Mouse (Mus musculus): ENCODE measurements around the gene Ptn.

The Ptn gene

DNA sequence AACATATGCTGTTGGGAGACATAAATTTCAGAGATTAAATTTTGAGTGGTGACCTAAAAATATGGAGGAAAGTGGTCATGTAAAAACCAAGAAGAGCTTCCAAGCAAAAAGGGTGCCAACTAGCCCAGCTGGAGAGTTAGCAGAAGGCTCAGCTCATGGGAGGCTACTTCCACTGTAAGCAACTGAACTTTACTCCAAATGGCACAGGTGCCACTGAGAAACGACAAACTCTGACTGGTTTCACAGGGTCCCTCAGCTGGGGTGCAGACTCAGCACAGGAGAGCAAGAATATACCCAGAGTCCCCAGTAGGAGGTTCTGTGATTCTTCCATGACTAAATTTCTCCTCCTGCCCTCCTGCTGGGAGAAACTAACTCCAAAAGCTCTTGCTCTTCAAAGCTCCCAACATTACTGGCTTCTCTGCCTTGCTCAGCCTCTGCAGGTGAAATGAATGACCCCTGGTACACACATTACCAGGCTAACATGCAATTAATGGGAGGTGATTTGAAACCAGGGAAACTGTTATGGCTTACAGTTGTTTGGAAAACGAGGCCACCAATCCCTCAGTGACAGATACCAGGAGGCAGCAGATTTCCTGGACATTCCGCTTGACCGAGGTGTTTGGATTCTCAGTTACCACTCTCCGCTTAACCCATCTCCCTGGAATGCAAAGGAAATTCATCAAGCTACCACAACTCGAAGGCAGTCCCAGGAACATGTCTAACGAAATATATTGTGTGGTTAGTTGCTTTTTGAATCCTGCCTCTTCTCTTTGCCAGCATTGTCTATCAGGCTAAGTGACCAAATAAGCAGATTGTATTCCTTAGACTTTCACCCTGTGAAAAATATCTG, 2.9 kb upstream of the Ptn start:
- no peak for DNase-seq

DNA sequence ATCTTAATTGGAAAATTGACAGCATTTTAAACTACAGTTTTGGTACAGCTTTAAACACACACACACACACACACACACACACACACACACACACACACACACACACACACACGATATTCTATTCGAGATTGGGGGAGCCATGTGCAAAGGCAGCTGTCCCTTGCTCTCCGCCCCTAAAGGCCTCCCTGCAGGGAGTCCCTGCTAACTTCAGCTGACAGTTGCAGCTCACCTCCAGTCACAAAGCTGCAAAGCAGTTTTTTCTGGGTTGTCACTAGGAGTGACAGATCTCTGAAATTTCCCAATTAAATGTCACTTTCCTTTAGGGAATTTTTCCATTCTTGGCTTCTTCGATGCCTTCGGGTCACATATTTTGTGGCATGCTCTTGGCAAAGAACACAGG, 428 bp upstream of the Ptn start:
- DNase-seq = no peak

DNA sequence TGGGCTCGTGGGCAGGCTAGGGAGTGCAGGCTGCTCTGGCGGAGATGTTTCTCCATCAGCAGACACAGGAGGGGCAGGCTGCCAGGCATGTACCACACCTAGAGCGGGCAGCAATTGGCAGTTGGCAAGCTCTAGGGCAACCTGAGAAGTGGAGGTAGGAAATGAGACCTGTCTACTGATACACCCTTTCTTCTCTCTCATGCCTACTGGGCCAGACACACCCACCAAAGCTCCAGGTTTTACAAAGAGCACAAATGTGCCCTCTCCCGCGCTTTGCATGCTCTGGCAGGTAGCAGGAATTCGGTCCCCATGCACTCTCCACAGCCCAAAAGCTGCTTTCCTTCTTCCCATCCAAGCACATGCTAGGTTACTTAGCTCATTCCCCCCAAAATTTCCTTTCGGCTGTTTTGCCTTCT, 701 bp downstream of the Ptn start:
- DNase-seq = no peak

DNA sequence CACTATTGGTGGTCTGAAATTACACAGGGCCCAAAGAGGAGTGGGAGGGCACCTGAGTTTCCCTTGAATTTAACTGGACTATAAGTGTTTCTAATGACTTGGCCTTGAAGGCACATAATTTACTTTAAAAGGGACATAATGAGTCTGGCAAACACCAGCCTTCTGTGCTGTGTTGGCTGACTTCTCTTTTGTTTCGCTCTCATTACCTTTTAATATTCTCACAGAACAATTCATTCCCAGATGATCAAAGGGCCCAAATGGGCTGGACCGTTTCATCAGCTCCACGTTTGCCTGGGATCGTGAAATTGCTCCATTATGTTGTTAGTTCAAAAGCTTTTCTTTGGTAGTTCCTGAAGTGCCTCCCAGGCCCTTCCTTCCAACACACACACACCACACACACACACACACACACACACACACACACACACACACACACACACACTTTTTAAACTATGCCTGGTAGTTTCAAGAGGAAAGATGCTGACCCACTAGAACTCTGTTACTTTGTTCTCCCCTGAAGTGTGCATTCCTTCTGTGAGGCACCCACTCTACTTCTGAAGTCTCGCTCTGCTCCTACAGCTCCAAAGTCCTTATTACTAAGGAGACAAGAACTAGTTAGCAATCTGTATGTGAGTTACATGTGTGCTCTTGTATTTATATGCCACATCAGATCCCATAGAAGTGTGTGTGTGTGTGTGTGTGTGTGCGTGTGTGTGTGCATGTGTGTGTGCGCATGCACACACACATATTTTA, 1.5 kb downstream of the Ptn start:
- no peak for DNase-seq

DNA sequence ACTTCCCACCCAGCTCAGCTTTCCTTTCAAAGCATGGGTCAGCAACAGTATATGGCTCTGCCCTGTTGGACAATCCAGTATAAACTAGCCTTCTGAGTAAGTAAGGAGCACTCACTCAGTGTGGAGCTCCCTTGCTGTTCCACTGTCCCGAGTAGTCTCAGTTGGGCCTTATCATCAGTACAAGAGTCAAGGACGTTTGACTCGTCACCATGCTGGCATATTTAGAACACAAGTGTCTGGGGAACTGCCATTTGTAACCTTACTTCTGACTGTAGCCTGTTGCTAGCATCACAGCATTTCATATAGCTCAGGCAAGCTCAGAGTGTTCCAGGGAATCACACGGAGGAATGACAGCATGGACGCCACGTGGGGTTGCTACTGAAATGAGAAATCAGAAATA, 3.1 kb downstream of the Ptn start:
- no peak for DNase-seq

DNA sequence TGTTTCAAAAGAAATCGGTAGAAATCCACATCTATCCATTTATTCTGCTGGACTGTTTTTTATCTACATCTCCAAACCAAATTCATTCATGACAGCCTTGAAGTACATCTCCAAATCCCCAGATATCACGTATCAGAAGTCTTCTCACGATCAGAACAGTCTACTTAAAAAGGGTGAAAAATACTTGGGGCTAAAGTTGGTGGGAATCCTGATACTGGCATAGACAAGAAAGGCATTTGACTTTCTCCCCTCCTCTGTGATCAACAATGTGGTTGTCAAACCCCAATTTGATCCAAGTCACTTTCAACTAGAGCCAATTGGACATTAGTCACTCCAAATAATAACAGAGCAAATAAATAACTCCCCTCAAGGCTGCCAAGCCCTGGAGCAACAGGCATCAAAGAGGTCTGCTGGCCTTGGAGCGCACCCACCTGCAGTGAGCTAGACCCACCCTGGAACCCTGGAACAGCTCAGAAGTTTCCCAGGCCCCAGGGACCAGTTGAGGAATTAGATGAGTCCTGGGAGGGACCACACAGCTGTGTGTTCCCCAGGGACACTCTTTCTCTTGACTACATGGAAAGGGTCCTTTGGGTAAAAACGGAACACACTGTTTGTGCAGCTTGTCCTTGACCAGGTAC, 9.6 kb downstream of the Ptn start:
- no peak for DNase-seq

DNA sequence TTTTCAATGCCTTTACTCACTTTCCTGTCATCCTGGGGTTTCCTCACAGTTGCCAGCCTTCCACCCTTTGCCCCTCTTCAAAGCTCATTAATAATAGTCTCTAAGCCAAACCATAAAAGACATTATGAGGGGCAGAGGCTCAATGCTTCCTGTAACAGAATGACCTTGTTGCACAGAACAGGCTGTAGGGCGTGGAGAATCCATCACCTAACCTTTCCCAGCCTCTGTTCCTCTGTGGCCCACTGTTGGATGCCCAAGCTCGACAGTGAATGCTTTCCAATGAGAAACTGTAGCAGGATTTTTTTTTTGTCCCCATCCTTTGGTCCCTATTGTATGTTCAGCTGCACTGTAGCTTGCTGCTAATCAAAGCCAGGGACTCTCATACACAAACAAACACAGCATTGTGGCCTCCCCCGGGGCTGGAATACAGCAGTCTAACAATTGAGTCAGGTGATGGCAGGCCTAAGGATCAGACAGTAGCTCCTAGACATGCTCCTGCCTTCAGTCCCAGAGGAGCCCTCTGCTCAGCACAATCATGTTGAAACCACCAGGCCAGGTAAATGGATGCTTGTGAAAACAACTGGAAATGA, 12.9 kb downstream of the Ptn start:
- no peak for DNase-seq

DNA sequence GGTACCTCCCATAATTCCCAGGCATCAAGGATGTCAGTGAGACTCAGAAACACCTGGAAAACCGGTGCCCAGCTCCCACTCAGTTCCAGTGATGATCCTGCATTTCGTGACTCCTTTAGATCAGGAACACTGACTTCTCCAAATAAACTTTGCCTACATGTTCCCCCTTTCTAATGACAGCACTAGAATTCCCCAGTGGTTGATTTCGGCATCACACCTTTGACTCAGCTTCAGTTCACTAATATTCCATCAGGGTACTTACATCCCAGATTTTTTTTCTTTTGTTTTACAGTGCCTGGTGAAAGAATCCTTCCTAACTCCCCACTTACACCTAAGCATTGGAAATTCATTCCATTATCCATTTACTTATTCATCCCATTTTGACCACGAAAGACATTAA, 15.5 kb downstream of the Ptn start:
- no peak for DNase-seq

DNA sequence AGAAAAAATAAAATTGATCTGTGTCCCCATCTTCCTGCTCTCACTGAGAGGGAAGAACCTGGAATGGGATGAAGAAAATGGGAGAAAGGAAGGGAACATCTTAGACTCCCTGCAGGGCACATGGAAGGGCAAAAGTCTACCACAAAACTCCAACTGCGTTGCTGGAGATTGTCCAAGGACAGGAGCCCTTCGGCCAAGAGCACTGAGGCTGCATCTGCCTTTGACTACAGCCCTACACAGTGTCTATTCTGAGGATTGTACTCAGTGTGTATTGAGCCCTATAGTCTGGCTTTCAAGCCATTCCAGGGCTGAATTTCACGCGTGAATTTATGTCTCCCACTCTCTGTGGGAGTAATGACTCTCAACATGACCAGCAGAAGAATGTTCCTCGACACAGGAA, 16.2 kb downstream of the Ptn start:
- no peak for DNase-seq

DNA sequence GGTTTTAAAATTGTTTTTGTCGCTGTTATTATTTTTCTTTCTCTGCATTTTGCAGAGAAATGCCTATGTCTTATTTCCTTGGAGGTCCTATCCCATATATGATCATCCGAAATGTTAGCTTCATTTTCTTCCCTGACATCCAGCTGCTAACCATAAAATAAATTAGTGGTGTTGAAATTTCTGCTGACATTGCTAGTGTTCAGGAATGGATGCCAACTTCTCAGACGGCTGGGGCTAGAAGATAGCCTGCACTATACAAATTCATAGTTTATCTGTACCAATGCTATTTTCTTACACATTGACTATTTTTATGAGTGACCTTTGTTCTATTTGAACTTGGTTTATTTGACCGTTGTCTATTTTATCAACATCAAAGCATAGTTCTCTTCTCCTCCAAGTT, 20.8 kb downstream of the Ptn start:
- DNase-seq = no peak

DNA sequence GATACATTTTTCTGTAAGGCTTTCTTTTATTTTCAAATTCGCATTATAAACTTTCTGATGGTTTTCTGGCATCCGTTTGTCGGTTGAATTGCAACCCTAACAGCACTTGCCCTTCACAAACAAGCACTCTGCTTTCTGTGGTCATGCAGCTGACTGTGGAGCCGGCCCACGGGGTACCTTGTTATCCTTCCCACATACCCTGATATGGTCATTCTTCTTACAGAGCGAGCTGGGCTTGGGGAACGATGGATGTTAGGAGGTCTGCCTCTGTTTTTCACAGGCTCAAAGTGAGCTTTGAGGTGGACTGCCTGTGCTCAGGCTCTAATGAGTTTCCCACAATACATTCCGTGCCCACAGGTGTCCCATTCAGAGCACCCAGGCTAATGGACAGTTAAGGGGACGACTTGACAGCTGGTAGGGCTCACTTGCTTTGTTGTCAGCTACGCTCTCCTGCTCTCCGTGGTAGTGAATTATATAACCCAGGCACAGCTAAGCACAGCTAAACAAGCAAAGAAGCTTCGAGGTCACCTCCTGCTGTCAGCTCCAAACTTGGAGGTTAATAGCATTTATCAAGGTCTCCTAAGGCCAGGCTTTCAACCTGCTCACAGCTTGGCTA, 21.3 kb downstream of the Ptn start:
- DNase-seq = no peak

DNA sequence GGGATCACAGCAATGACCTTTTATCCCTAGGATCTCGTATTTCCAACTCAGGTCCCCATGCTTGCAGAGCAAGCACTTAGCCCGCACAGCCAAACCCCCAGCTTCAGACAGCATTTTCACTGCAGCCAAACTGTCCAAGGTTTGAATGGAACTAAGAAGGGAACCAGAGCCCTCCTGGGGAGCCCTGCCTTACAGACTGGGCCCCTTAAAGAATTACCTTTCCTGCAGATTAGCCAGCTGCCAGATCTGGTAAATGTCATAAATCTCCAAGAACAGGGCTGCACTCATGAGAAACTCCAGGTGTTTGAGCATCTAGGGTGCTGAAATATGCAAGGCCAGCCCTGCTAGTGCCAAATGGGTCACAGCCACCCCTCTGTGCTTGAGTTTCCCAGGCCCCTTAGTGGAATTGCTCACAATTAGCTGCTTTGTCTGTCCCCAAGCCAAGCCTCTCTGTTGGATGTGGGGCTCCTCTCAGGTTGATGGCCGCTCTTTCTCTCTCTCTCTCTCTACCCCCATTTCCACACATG, 25.3 kb downstream of the Ptn start:
- DNase-seq = no peak

DNA sequence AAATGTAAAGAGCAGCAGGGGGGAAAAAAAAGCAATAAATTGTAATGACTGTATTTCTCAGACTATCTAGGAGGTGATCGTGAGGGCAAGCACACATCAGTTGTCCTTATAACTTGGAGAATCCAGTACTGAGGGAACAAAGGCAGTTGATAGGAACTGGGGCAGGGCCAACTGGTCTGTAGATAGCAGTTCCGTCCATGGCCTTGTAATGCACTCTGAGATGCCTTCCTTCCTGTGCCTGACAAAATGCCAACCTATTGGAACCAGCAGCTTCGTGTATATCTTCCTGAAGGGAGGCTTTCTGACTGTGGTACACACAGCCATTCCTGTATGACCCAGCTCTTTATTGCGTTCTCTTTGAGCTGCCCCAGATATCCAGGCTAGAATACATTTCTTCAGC, 27.5 kb downstream of the Ptn start:
- DNase-seq = no peak

DNA sequence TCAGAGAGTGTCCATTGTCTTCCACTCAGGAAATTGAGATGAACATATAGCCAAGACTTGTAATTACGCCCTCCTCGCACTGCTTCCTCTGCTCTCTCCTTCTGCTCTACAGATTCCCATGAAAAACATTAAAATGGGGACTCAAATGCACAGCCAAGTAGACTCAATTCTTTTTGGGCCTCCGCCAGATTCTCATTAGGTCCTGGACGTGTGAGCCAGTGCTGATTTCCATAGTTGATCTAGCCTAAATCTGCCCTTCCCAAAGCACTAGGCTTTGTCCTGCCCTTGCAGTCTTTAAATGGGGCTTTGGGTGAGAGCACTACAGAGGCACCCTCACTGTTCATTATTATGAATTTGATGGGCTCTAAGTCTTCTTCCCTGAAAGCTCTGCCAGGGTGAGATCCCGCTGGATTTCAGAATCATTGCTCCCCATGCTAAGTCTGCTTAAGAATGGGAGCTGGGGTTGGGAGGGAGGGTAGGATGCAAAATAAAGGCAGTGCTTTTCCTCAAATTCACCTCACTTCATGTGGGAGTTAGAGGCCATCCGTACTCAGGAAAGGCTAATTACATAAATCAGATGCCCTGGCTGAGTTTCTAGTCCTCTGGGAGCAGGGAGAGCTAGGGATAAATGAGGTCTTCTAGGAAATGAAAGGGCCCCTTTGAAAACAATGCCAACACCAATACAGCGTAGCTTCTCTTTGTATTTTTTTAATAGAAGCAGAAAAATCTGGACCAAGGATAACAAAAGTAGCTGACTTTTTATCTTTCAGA, 32.3 kb downstream of the Ptn start:
- DNase-seq = no peak

DNA sequence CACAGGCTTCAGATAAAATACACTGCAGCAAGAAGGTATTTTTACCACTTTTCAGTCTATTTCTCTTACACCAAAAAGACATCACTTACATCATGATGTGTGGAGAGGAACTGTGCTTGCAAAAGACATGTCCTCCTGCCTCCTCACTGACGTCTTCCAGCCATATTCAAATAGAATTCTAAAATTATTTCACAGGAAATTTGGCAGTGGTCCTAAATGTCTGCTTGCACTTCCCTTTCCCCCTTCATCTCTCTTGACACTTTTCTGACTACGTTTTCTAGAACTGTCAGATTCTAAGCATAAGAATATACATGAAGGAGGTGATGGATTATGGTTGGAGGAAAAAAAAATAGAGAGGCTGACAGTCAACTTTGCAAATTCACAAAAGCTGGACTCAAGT, 33.0 kb downstream of the Ptn start:
- DNase-seq = no peak

DNA sequence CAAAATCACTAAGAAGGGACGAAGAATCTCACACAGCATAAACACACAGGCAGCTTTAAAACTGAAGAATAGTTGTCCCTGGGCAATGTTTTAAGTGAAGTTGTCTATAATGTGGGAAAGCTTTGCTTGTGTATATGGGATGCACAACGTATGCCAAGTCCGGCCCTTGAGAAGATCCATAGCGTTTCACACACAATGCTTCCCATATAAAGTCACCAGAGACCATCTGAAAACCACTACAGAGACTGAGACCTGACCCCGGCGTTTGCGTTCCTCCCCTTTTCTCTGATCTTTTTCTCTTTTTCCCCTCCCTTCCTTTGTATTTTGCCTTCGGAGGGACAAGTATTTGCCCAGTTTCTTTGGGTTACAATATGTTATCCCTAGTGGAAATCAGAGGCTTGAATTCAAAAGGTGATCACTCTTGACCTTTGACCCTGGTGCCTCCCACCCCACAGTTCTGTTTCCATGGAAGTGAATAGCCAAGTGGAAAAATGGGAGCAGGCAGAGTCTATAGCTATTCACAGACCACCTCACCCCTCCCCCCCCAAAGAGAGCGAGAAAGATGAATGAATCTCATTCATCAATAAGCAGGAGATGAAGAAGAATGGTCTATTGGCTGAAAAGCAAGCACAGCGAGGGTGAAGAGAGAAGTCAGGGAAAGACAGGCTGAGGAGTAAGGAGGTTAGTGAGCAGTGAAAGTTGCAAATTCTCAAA, 34.2 kb downstream of the Ptn start:
- no peak for DNase-seq

DNA sequence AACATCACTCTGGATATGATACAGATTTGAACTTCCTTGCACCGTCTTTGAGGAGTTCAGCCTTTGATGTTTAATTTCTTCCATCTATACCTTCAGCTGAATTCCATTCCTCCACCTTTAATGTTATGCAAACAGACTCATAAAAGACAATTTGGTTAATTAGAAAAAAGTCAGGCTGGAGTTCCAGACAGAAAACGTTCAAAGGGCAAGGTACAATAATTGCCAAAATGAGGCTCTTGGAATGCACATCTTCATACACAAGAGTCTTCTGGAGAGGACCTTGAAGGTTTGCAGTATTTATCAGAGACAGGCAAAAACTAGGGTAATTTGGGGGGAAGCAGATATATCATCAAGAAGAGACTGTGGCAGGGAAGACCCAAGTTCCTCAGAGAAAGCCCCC, 37.5 kb downstream of the Ptn start:
- no peak for DNase-seq

DNA sequence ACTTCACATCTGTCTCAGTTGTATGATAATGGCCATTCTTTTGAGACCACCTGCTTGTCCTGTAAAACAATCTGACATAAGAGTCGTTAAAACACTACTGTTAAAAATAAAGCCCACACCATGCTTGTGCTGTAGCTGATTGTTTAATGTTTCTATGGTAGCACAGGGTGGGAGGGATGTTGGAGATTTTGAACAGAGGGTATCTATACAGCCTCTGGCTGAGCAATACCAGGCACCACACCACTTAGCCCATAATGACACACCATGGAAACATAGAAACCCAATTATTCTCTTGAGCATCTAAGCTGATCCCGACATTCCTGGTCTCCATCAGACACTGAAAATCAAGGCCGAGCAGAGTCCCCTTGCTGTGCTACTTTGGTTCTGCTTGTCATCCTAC, 41.0 kb downstream of the Ptn start:
- no peak for DNase-seq

DNA sequence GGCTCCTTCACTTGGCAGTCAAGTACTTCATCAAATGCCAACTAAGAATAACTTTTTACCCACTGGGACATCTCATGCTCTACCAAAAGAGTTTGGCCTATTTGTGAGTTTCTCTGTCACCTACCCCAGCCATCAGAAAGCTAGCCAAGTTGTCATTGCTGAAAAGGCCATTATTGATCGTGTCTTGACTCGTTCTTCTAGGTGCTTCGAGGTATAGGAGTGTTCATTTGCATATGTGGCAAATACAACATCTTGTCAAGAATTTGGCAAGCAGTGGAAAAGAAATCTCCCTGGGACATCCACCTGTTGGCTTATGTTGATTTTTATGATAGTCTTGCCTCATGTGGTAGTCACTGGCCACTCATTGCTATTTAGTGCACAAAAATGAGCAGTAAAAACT, 43.1 kb downstream of the Ptn start:
- no peak for DNase-seq

DNA sequence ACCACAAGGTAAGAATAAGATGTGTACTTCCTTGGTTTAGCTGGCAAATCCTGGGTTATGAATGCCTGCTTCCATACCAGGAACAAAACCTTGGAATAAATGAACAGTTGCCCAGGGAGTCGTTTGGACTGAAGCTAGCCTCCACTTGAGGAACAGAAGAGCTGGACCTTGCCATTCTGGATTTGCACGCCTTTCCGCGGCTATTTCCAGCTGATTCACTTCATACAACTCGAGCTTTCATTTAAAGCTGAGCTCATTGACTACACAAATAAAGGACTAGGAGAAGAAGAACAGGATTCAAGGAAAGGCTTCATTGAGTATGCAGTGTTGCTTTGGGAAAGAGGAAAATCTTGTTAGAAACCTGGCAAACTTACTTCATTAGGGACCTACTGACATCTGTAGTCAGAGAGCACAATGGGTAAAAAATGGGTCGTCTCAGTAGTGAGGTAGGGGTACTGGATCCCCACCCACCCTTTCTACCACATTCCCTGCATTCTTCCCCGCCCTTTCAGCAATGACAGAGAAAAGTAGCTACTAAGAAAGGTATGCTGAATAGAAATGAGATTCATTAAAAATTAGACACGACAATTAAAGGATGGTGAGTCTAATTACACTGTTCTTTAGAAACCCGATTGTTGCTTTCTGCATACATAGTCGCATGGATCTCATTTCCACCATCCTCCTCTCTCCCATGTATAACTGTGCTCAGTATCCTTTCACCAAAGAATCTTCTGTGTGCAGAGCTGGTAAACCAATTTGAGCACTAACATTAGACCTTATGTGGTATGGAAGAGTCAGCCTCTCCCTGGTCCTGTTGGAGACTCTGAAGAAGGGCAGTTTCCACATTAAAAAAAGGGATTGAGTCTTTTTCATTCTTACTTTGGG, 54.8 kb downstream of the Ptn start:
- DNase-seq = no peak

Data from thymus, postnatal 36 days (tissue).